Mouse (Mus musculus) hindbrain, postnatal 0 days (tissue): ENCODE measurements around the gene Sh3bp5. TPM values are rescaled to one million over a fixed set of nuclear protein-coding genes. Genes with fewer than 3 reads are reported as not detected.

Experiments used
- ATAC-seq: fragments of 200-750 bp; cut with Nextera tagmentation; 2 replicates; pipeline ENCODE4 v1.8.0; 2017; ENCODE audit warnings: mild to moderate bottlenecking, moderate TSS enrichment, moderate library complexity
- DNase-seq: peaks from one replicate; pipeline ENCODE4 v3.0.0-alpha.2; 2015; ENCODE audit warnings: low spot score
- H3K27ac ChIP-seq: fragments of 300-500 bp; sonication (generic); 2 replicates; pipeline ENCODE4 v1.5.1; 2014; ENCODE audit warnings: mild to moderate bottlenecking
- H3K27me3 ChIP-seq: fragments of 300-500 bp; sonication (generic); 2 replicates; pipeline ENCODE4 v1.6.1; 2014; ENCODE audit warnings: low read length, mixed read lengths; ENCODE audit not compliant: insufficient read depth
- H3K36me3 ChIP-seq: fragments of 300-500 bp; sonication (generic); 2 replicates; pipeline ENCODE4 v1.6.1; 2014; ENCODE audit warnings: low read length, mixed read lengths; ENCODE audit not compliant: insufficient read depth
- H3K4me1 ChIP-seq: fragments of 300-500 bp; sonication (generic); 2 replicates; pipeline ENCODE4 v1.6.1; 2014; ENCODE audit warnings: antibody characterized with exemption, low read length, mixed read lengths; ENCODE audit not compliant: insufficient read depth
- H3K4me2 ChIP-seq: fragments of 300-500 bp; sonication (generic); 2 replicates; pipeline ENCODE4 v1.6.1; 2014; ENCODE audit warnings: low read depth, mild to moderate bottlenecking, low read length, moderate library complexity, mixed read lengths
- H3K4me3 ChIP-seq: fragments of 300-500 bp; sonication (generic); 2 replicates; pipeline ENCODE4 v1.5.1; 2014; ENCODE audit warnings: low read length
- H3K9ac ChIP-seq: fragments of 300-500 bp; sonication (generic); replicated peaks from 2 replicates; pipeline ENCODE4 v1.6.1; 2014; ENCODE audit warnings: mild to moderate bottlenecking, low read length, moderate library complexity, mixed read lengths
- H3K9me3 ChIP-seq: fragments of 300-500 bp; sonication (generic); 2 replicates; pipeline ENCODE4 v1.6.1; 2016; ENCODE audit warnings: low read length, mixed read lengths
- CTCF ChIP-seq: IDR thresholded peaks from 2 replicates; pipeline ENCODE4 v1.5.1; 2016; ENCODE audit warnings: antibody characterized with exemption, control low read depth, low read depth
- WGBS: fragments of 180-500 bp; shearing (Covaris S2); extraction: QIAGEN DNeasy Blood & Tissue Kit; methylation state at CpG from one replicate; pipeline ENCODE4 v1.1.7; 2014; 5-methylcytosine and 5-hydroxymethylcytosine counted together
- polyA plus RNA-seq: library from polyadenylated mRNA; unstranded; fragments of >200 nt; fragmentation: Nextera tagmentation; extraction: Ambion mirVana; gene quantifications from 2 replicates; pipeline ENCODE4 v1.2.1, GENCODE M21; 2015
- total RNA-seq: library from RNA; depleted of rRNA; stranded (reverse); fragments of >200 nt; gene quantifications from 2 replicates; pipeline ENCODE4 v1.2.3, GENCODE M21; 2014

Sh3bp5 gene
- total and polyA plus RNA-seq, 2 experiments from 2014 or later, result 41.6 to 149 TPM

DNA sequence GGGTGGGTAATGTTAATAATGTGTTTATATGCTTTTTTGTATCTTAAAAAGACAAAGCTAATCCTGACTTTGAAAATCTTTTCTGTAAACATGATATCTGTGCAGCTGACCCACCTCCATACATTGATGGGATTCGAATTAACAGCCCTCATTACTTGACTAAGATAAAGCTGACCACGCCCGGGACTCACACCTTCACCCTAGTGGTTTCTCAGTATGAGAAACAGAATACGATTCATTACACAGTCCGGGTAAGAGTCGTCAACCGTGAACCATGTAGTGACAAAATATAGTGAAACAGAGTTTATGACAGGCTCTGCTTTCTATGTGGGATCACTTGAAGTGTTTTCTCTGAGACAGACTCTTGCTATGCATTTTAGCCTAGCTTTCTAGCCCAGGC lies 67.9 kb downstream of the Sh3bp5 start:
- no peak overlapping the region for H3K4me2 ChIP-seq
- H3K9ac ChIP-seq, result no peak overlapping the region
- H3K27me3 ChIP-seq, result no peaks in the 10 kb centered on the region
- H3K9me3 ChIP-seq, result no peaks in the 10 kb centered on the region
- ATAC-seq (no peak), DNase-seq (no peak)
- no peak for TF ChIP-seq CTCF
- H3K27ac ChIP-seq, result no peak overlapping the region
- H3K4me1 ChIP-seq, result no peaks in the 10 kb centered on the region
- H3K36me3 ChIP-seq, result peaks cover 43% of the 10 kb centered on the region
- 97% methylated on average over 7 of the region's 7 CpGs for WGBS
- H3K4me3 ChIP-seq, result no peak overlapping the region

DNA sequence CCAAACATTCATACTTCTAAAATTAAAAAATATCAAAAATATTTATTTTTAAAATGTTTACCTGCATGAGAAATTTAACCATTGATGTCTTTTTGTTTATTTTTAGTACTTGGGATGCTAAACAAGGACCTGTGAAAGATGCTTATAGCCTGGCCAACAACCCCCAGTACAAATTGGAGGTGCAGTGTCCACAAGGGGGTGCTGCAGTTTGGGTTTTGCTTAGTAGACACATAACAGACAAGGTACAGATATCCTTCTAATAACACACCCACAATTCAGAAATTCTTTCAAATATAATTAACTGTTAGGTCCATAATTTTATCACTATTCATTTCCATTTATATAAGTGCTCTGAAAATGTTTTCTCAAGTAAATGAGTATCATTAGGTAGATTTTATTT lies 70.5 kb downstream of the Sh3bp5 start:
- Histone ChIP-seq H3K4me2 (no peak overlapping the region), H3K27me3 (no peaks in the 10 kb centered on the region), H3K4me3 (no peak overlapping the region), H3K27ac (no peak overlapping the region), H3K36me3 (peaks cover 53% of the 10 kb centered on the region), H3K9ac (no peak overlapping the region), H3K4me1 (no peaks in the 10 kb centered on the region), H3K9me3 (no peaks in the 10 kb centered on the region)
- ATAC-seq (no peak), DNase-seq (peak; percentile 81)
- TF ChIP-seq CTCF, result peak; percentile 69

DNA sequence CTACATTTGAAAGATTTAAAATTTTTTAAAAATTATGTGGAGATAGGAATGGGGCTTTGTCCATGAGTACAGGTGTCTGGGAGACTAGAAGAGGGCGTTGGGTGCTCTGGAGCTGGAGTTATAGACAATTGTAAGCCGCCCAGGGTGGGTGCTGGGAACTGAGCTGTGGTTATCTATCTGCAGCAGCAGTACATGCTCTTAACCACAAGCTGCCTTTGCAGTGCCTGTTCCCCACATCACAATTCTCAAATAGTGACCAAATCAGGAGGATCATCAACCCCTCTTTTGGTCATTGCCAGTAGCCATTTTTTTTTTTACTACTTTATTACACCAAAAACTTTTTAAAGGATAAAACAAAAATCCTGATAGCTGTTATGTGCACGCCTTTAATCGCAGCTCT lies 71.3 kb downstream of the Sh3bp5 start:
- ATAC-seq (no peak), DNase-seq (no peak)
- Histone ChIP-seq H3K9ac (no peak overlapping the region), H3K36me3 (peaks cover 47% of the 10 kb centered on the region), H3K4me3 (no peak overlapping the region), H3K4me1 (no peaks in the 10 kb centered on the region), H3K27ac (no peak overlapping the region), H3K27me3 (no peaks in the 10 kb centered on the region), H3K4me2 (no peak overlapping the region), H3K9me3 (no peaks in the 10 kb centered on the region)
- 96% methylated on average over 4 of the region's 4 CpGs for WGBS
- TF ChIP-seq CTCF, result no peak

GRCm38 (mm10) chr14:31362236-31362635 lies 73.6 kb downstream of the Sh3bp5 start:
- 92% methylated on average over 2 of the region's 2 CpGs for WGBS
- H3K9me3 ChIP-seq, result no peaks in the 10 kb centered on the region
- H3K4me2 ChIP-seq, result no peak overlapping the region
- no peaks in the 10 kb centered on the region for H3K4me1 ChIP-seq
- H3K27me3 ChIP-seq, result no peaks in the 10 kb centered on the region
- H3K4me3 ChIP-seq, result no peak overlapping the region
- no peak for DNase-seq
- no peak for ATAC-seq
- TF ChIP-seq CTCF, result no peak
- no peak overlapping the region for H3K27ac ChIP-seq
- H3K9ac ChIP-seq, result no peak overlapping the region
- peaks cover 52% of the 10 kb centered on the region for H3K36me3 ChIP-seq

- H3K9ac ChIP-seq, result no peak overlapping the region
- DNase-seq (no peak), ATAC-seq (no peak)
- no peaks in the 10 kb centered on the region for H3K9me3 ChIP-seq
- no peak overlapping the region for H3K4me3 ChIP-seq
- 93% methylated on average over 1 of the region's 1 CpGs for WGBS
- H3K27me3 ChIP-seq, result no peaks in the 10 kb centered on the region
- H3K4me1 ChIP-seq, result no peaks in the 10 kb centered on the region
- H3K4me2 ChIP-seq, result no peak overlapping the region
- H3K36me3 ChIP-seq, result peaks cover 16% of the 10 kb centered on the region; the same call in 1 of the 2 replicates
- TF ChIP-seq CTCF, result no peak
- no peak overlapping the region for H3K27ac ChIP-seq
These were observed 90.5 kb downstream of the Sh3bp5 start for GRCm38 (mm10) chr14:31345367-31345766.

GRCm38 (mm10) chr14:31343241-31343640 lies 92.6 kb downstream of the Sh3bp5 start:
- H3K9ac ChIP-seq, result no peak overlapping the region
- H3K4me2 ChIP-seq, result no peak overlapping the region
- H3K27me3 ChIP-seq, result no peaks in the 10 kb centered on the region
- H3K27ac ChIP-seq, result no peak overlapping the region
- TF ChIP-seq CTCF, result no peak
- DNase-seq, result no peak
- H3K4me1 ChIP-seq, result peaks cover 3% of the 10 kb centered on the region; the same call in 1 of the 2 replicates
- WGBS, result 85% methylated on average over 8 of the region's 8 CpGs
- no peak for ATAC-seq
- H3K9me3 ChIP-seq, result no peaks in the 10 kb centered on the region
- H3K36me3 ChIP-seq, result peaks cover 4% of the 10 kb centered on the region; the same call in 1 of the 2 replicates
- H3K4me3 ChIP-seq, result no peak overlapping the region

GRCm38 (mm10) chr14:31337947-31338346 lies 97.9 kb downstream of the Sh3bp5 start:
- peak overlapping the region; percentile 86; the same call in 1 of the 2 replicates for H3K9ac ChIP-seq
- no peaks in the 10 kb centered on the region for H3K27me3 ChIP-seq
- ATAC-seq (no peak), DNase-seq (no peak)
- TF ChIP-seq CTCF, result no peak
- H3K9me3 ChIP-seq, result no peaks in the 10 kb centered on the region
- peak overlapping the region; percentile 60 for H3K4me2 ChIP-seq
- H3K27ac ChIP-seq, result no peak overlapping the region
- peaks cover 8% of the 10 kb centered on the region; the same call in 1 of the 2 replicates for H3K4me1 ChIP-seq
- H3K4me3 ChIP-seq, result peak overlapping the region; percentile 84
- no peaks in the 10 kb centered on the region for H3K36me3 ChIP-seq
